Mouse (Mus musculus) erythroblast, embryonic 14.5 days (primary cell): ENCODE data around the gene Polr3c.

Source experiments
- GATA1 ChIP-seq: IDR thresholded peaks from 2 replicates; pipeline ENCODE4 v1.6.1; 2012; ENCODE audit warnings: low read length, inconsistent platforms, mixed read lengths
- TAL1 ChIP-seq: IDR thresholded peaks from 3 replicates; pipeline ENCODE4 v1.6.1; 2012; ENCODE audit warnings: low read length, inconsistent platforms, mixed read lengths

GRCm38 (mm10) chr3:96706217-96706616, 21.2 kb downstream of the Polr3c start:
- TF ChIP-seq TAL1 (no peak), GATA1 (no peak)
